Mouse (Mus musculus): ENCODE data around the gene Otub2. TPM values are rescaled to one million over a fixed set of nuclear protein-coding genes. Genes with fewer than 3 reads are reported as not detected.
"Not testable (repeated sequence)": the region's sequence is repeated elsewhere in the genome, so short reads cannot be mapped to it uniquely, and the experiment has no call there.

Gene Otub2
- polyA plus RNA-seq, 1 experiment from 2014 or later: 9.9 TPM

GRCm38 (mm10) chr12:103444261-103444660, 55.8 kb downstream of the Otub2 start:
- H3K9me3 ChIP-seq (replicated peaks; ENCODE audit: control insufficient read depth, low read length); ATAC-seq (replicated peaks; ENCODE audit: extremely low read depth, insufficient read depth, low FRiP score); H3K9ac ChIP-seq (ENCODE audit: low read length); H3K36me3 ChIP-seq (ENCODE audit: control insufficient read depth, insufficient read depth); H3K4me1 ChIP-seq (ENCODE audit: control insufficient read depth, insufficient read depth, low read length); H3K4me3 ChIP-seq (ENCODE audit: low read length); H3K27ac ChIP-seq (ENCODE audit: low read length); H3K4me2 ChIP-seq (ENCODE audit: low read depth, low read length); H3K27me3 ChIP-seq (ENCODE audit: control insufficient read depth, insufficient read depth, low read length): not testable (repeated sequence)
- WGBS: 22% methylated on average over 6 of the region's 7 CpGs

GRCm38 (mm10) chr12:103445060-103445459, 56.6 kb downstream of the Otub2 start:
- no peak for ATAC-seq (replicated peaks; ENCODE audit: extremely low read depth, insufficient read depth, low FRiP score)
- WGBS: 81% methylated on average over 3 of the region's 3 CpGs
- H3K4me2 ChIP-seq (ENCODE audit: low read depth, low read length): no peak overlapping the region

GRCm38 (mm10) chr12:103453361-103453760, 64.9 kb downstream of the Otub2 start:
- ATAC-seq (replicated peaks; ENCODE audit: extremely low read depth, insufficient read depth, low FRiP score): no peak
- no peak overlapping the region for H3K9ac ChIP-seq (ENCODE audit: low read length)

More at GRCm38 (mm10) chr12:103445060-103445459, 56.6 kb downstream of the Otub2 start:
- Histone ChIP-seq H3K4me3 (ENCODE audit: low read length) (no peak overlapping the region), H3K27me3 (ENCODE audit: control insufficient read depth, insufficient read depth, low read length) (no peaks in the 10 kb centered on the region; the same call in 1 of the 2 replicates), H3K36me3 (ENCODE audit: control insufficient read depth, insufficient read depth) (no peaks in the 10 kb centered on the region), H3K9ac (ENCODE audit: low read length) (no peak overlapping the region), H3K27ac (ENCODE audit: low read length) (no peak overlapping the region), H3K4me1 (ENCODE audit: control insufficient read depth, insufficient read depth, low read length) (no peaks in the 10 kb centered on the region), H3K9me3 (replicated peaks; ENCODE audit: control insufficient read depth, low read length) (no peaks in the 10 kb centered on the region)

More at GRCm38 (mm10) chr12:103453361-103453760, 64.9 kb downstream of the Otub2 start:
- Histone ChIP-seq H3K4me3 (ENCODE audit: low read length) (no peak overlapping the region), H3K4me2 (ENCODE audit: low read depth, low read length) (no peak overlapping the region), H3K27me3 (ENCODE audit: control insufficient read depth, insufficient read depth, low read length) (no peaks in the 10 kb centered on the region; the same call in 1 of the 2 replicates), H3K4me1 (ENCODE audit: control insufficient read depth, insufficient read depth, low read length) (no peaks in the 10 kb centered on the region), H3K36me3 (ENCODE audit: control insufficient read depth, insufficient read depth) (no peaks in the 10 kb centered on the region), H3K27ac (ENCODE audit: low read length) (no peak overlapping the region), H3K9me3 (replicated peaks; ENCODE audit: control insufficient read depth, low read length) (no peaks in the 10 kb centered on the region)

Other genes with a start within 250 kb of the Otub2 start
- gene Prima1, start 146.5 kb upstream of the Otub2 start, polyA plus RNA-seq (2015; fragmentation: Nextera tagmentation; extraction: Ambion mirVana): 0.16 and 0.17 TPM in 2 replicates
- not detected in 2 replicates for gene Fam181a, start 77.7 kb upstream of the Otub2 start, polyA plus RNA-seq (2015; fragmentation: Nextera tagmentation; extraction: Ambion mirVana)
- 253 and 264 TPM in 2 replicates for gene Asb2, start 32.7 kb upstream of the Otub2 start, polyA plus RNA-seq (2015; fragmentation: Nextera tagmentation; extraction: Ambion mirVana)
- gene 9330161L09Rik, start 19.1 kb downstream of the Otub2 start, polyA plus RNA-seq (2015; fragmentation: Nextera tagmentation; extraction: Ambion mirVana): 0.15 and 0.38 TPM in 2 replicates
- gene Ddx24, start 37.1 kb downstream of the Otub2 start, polyA plus RNA-seq (2015; fragmentation: Nextera tagmentation; extraction: Ambion mirVana): 59.7 and 66.9 TPM in 2 replicates
- gene Ifi27, start 45.5 kb downstream of the Otub2 start, polyA plus RNA-seq (2015; fragmentation: Nextera tagmentation; extraction: Ambion mirVana): 43.2 and 48.3 TPM in 2 replicates
- 11.6 and 17.8 TPM in 2 replicates for gene Ifi27l2a, start 55.0 kb downstream of the Otub2 start, polyA plus RNA-seq (2015; fragmentation: Nextera tagmentation; extraction: Ambion mirVana)
- 0.17 and 0.38 TPM in 2 replicates for gene Ifi27l2b, start 68.5 kb downstream of the Otub2 start, polyA plus RNA-seq (2015; fragmentation: Nextera tagmentation; extraction: Ambion mirVana)
- gene Ppp4r4, start 143.6 kb downstream of the Otub2 start, polyA plus RNA-seq (2015; fragmentation: Nextera tagmentation; extraction: Ambion mirVana): 0.17 and 0.35 TPM in 2 replicates
- 0.10 TPM in 1 of 2 replicates, not detected in the other for gene Serpina10, start 242.8 kb downstream of the Otub2 start, polyA plus RNA-seq (2015; fragmentation: Nextera tagmentation; extraction: Ambion mirVana)

Data from heart, embryonic 16.5 days (tissue).